Comparison of ENCODE assay signal across 46 mouse cellular contexts in genomic region chr2:104038236-104038635, GRCm38 (mm10). TPM values are rescaled to one million over a fixed set of nuclear protein-coding genes. Genes with fewer than 3 reads are reported as not detected.
"Had no signal": no experiment of that assay in that cellular context is flagged by ENCODE, and none has a peak within 500 bp of the region (broad histone marks: within the 10 kb centered on the region; RNA-seq: fewer than 3 reads in every experiment).

No protein-coding gene starts in this region.

- DNase-seq: left cerebral cortex, postnatal 4 days; liver; liver, embryonic 13.5 days; liver, postnatal 0 days; lung, adult 18-20 months; lung, adult 2 months; lung, embryonic 14.5 days; lung, postnatal 10 days; lung, postnatal 14 days; lung, postnatal 36 days; lung, postnatal 4 days had no signal

- H3K27me3 ChIP-seq: limb, embryonic 12.5 days; limb, embryonic 13.5 days; limb, embryonic 15.5 days; liver, embryonic 12.5 days; liver, embryonic 13.5 days; liver, embryonic 15.5 days; lung, embryonic 15.5 days; megakaryocyte, embryonic 14.5 days; midbrain, embryonic 12.5 days; midbrain, embryonic 13.5 days; midbrain, embryonic 15.5 days; neural tube, embryonic 12.5 days; neural tube, embryonic 13.5 days had no signal

- H3K9ac ChIP-seq: limb, embryonic 12.5 days; limb, embryonic 13.5 days; limb, embryonic 15.5 days; liver, embryonic 12.5 days; liver, embryonic 13.5 days; liver, embryonic 14.5 days; liver, embryonic 15.5 days; liver, postnatal 0 days; lung, embryonic 14.5 days; lung, embryonic 15.5 days; midbrain, embryonic 12.5 days; midbrain, embryonic 13.5 days; midbrain, embryonic 15.5 days; neural tube, embryonic 12.5 days; neural tube, embryonic 13.5 days had no signal

- H3K4me3 ChIP-seq: limb, embryonic 10.5 days; limb, embryonic 12.5 days; limb, embryonic 13.5 days; limb, embryonic 15.5 days; liver, embryonic 12.5 days; liver, embryonic 13.5 days; liver, embryonic 15.5 days; lung, embryonic 15.5 days; megakaryocyte, embryonic 14.5 days; midbrain, embryonic 10.5 days; midbrain, embryonic 12.5 days; midbrain, embryonic 13.5 days; midbrain, embryonic 15.5 days; myocyte; neural tube, embryonic 12.5 days; neural tube, embryonic 13.5 days had no signal

- H3K4me1 ChIP-seq: limb, embryonic 10.5 days; limb, embryonic 12.5 days; limb, embryonic 13.5 days; limb, embryonic 15.5 days; lung, embryonic 15.5 days; midbrain, embryonic 10.5 days; midbrain, embryonic 12.5 days; midbrain, embryonic 13.5 days; midbrain, embryonic 15.5 days; neural tube, embryonic 12.5 days; neural tube, embryonic 13.5 days had no signal

- H3K9me3 ChIP-seq: limb, embryonic 10.5 days; limb, embryonic 12.5 days; limb, embryonic 13.5 days; limb, embryonic 15.5 days; liver, embryonic 12.5 days; liver, embryonic 13.5 days; liver, embryonic 15.5 days; lung, embryonic 15.5 days; megakaryocyte, embryonic 14.5 days; midbrain, embryonic 10.5 days; midbrain, embryonic 12.5 days; midbrain, embryonic 13.5 days; midbrain, embryonic 15.5 days; neural tube, embryonic 12.5 days; neural tube, embryonic 13.5 days had no signal

- H3K27ac ChIP-seq: limb, embryonic 10.5 days; limb, embryonic 12.5 days; limb, embryonic 13.5 days; limb, embryonic 15.5 days; liver, embryonic 12.5 days; liver, embryonic 13.5 days; liver, embryonic 14.5 days; liver, embryonic 15.5 days; lung, embryonic 15.5 days; macrophage; midbrain, embryonic 10.5 days; midbrain, embryonic 12.5 days; midbrain, embryonic 13.5 days; midbrain, embryonic 15.5 days; neural tube, embryonic 12.5 days; neural tube, embryonic 13.5 days had no signal

- H3K4me2 ChIP-seq: limb, embryonic 12.5 days; limb, embryonic 13.5 days; limb, embryonic 15.5 days; liver, embryonic 11.5 days; liver, embryonic 12.5 days; liver, embryonic 13.5 days; liver, embryonic 15.5 days; lung, embryonic 14.5 days; lung, embryonic 15.5 days; midbrain, embryonic 12.5 days; midbrain, embryonic 13.5 days; midbrain, embryonic 15.5 days; neural tube, embryonic 12.5 days; neural tube, embryonic 13.5 days had no signal

- ATAC-seq: liver, embryonic 12.5 days; liver, postnatal 0 days; lung, postnatal 0 days; midbrain, embryonic 13.5 days; midbrain, embryonic 15.5 days; midbrain, embryonic 16.5 days had no signal

RNA-seq across cellular contexts. Expression of gene 4931422A03Rik, which starts 10.1 kb away (rescaled TPM):
- total RNA-seq: left cerebral cortex, postnatal 10 days; left cerebral cortex, postnatal 14 days; left cerebral cortex, postnatal 25 days; left cerebral cortex, postnatal 36 days; left cerebral cortex, postnatal 4 days; liver, adult 2 months; midbrain, postnatal 0 days; monocyte, adult 5-6 weeks had no signal
- polyA plus RNA-seq: liver, adult 2 months; lung, adult 2 months; macrophage had no signal

RNA-seq across cellular contexts. Expression of gene Gm10912, which starts 27.4 kb away (rescaled TPM):
- total RNA-seq: megakaryocyte, adult 5-6 weeks; midbrain, postnatal 0 days; monocyte, adult 5-6 weeks had no signal
- polyA plus RNA-seq: limb, embryonic 10.5 days; limb, embryonic 11.5 days; limb, embryonic 12.5 days; liver, embryonic 11.5 days; liver, embryonic 12.5 days; lung, embryonic 14.5 days; lung, embryonic 15.5 days; lung, embryonic 16.5 days; lung, postnatal 0 days; macrophage; midbrain, embryonic 12.5 days; midbrain, embryonic 13.5 days; midbrain, embryonic 15.5 days; midbrain, embryonic 16.5 days; midbrain, postnatal 0 days; myocyte; neural tube, embryonic 11.5 days; neural tube, embryonic 12.5 days; neural tube, embryonic 13.5 days had no signal

RNA-seq across cellular contexts. Expression of gene Gm10799, which starts 30.1 kb away (rescaled TPM):
- total RNA-seq: left cerebral cortex, postnatal 10 days; left cerebral cortex, postnatal 14 days; left cerebral cortex, postnatal 25 days; left cerebral cortex, postnatal 36 days; left cerebral cortex, postnatal 4 days; liver, adult 2 months; megakaryocyte progenitor cell, adult 5-6 weeks; megakaryocyte, adult 5-6 weeks; megakaryocyte-erythroid progenitor cell, adult 5-6 weeks; midbrain, postnatal 0 days; monocyte, adult 5-6 weeks had no signal
- polyA plus RNA-seq: limb, embryonic 10.5 days; limb, embryonic 11.5 days; limb, embryonic 12.5 days; limb, embryonic 13.5 days; limb, embryonic 14.5 days; limb, embryonic 15.5 days; liver, adult 2 months; liver, embryonic 11.5 days; liver, embryonic 12.5 days; liver, embryonic 13.5 days; liver, embryonic 14.5 days; liver, embryonic 15.5 days; liver, embryonic 16.5 days; liver, postnatal 0 days; lung, adult 2 months; lung, embryonic 14.5 days; lung, embryonic 15.5 days; lung, embryonic 16.5 days; lung, postnatal 0 days; macrophage; midbrain, embryonic 10.5 days; midbrain, embryonic 12.5 days; midbrain, embryonic 13.5 days; midbrain, embryonic 15.5 days; midbrain, embryonic 16.5 days; midbrain, postnatal 0 days; myocyte; neural tube, embryonic 11.5 days; neural tube, embryonic 12.5 days; neural tube, embryonic 13.5 days had no signal

RNA-seq across cellular contexts. Expression of gene Cd59b, which starts 31.4 kb away (rescaled TPM):
- total RNA-seq: megakaryocyte, adult 5-6 weeks; midbrain, postnatal 0 days; monocyte, adult 5-6 weeks had no signal
- polyA plus RNA-seq: macrophage, myocyte had no signal
